Mouse (Mus musculus): Measurements from ENCODE around the gene Gm17019.
"Not testable (repeated sequence)": the region's sequence is repeated elsewhere in the genome, so short reads cannot be mapped to it uniquely, and the experiment has no call there.

Gene Gm17019

DNA sequence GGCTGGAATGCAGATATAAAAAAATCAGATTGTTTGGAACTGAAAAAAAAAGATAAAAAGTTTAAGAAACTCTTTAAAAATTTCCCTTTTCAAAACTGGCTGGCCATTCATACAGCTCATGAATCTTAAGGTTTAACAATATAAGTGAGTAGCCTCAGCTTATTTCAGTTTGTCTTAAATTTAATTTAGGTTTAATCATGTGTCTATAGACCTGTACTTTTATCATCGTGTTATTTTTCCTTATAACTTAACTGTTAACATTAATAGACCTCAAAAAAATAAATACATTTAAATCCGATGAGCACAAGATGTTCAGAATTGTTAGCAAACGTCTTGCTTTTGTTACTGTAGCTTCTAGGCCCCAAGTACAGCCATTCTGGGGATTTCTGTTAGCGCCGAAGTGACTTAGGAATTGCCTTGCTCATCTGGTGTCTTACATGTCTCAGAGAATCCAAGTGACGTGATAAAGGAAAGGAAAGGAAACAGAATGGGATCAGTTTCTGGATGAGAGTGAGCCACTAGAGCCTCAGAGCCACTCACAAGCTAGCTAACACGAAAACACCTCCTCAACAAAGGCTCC, 36.0 kb downstream of the Gm17019 start:
- DNase-seq (ENCODE audit: low read depth, low spot score) = not testable (repeated sequence)

- DNase-seq (ENCODE audit: low read depth, low spot score) = not testable (repeated sequence)
Measured at GRCm38 (mm10) chr5:14994124-14994523, 38.7 kb downstream of the Gm17019 start.

GRCm38 (mm10) chr5:14990375-14991158, 42.2 kb downstream of the Gm17019 start:
- not testable (repeated sequence) for DNase-seq (ENCODE audit: low read depth, low spot score)

- DNase-seq (ENCODE audit: low read depth, low spot score) = not testable (repeated sequence)
Measured at GRCm38 (mm10) chr5:14986649-14987387, 46.0 kb downstream of the Gm17019 start.
